Mouse (Mus musculus): ENCODE measurements at regions not wholly inside any gene's neighbourhood (a gene's known extent, or its start where the extent isn't known, plus 50 kb on each side); places are given as distances from the start of the nearest gene placed in this dataset.

GRCm38 (mm10) chr5:118815783-118816182, 255.3 kb downstream of the Med13l start:
- DNase-seq (ENCODE audit: inconsistent age in 2 of 2, low spot score in 1 of 2) = peak; percentile 71 to 85

GRCm38 (mm10) chr5:118818294-118818693, 257.8 kb downstream of the Med13l start:
- no peak for DNase-seq (ENCODE audit: inconsistent age in 2 of 2, low spot score in 1 of 2)

- no peak for DNase-seq (ENCODE audit: inconsistent age in 2 of 2, low spot score in 1 of 2)
These were observed 264.3 kb downstream of the Med13l start for GRCm38 (mm10) chr5:118824791-118825190.

GRCm38 (mm10) chr5:118829031-118829698, 268.7 kb downstream of the Med13l start:
- DNase-seq (ENCODE audit: inconsistent age in 2 of 2, low spot score in 1 of 2) = no peak

GRCm38 (mm10) chr5:118832701-118833100, 272.2 kb downstream of the Med13l start:
- DNase-seq (ENCODE audit: inconsistent age in 2 of 2, low spot score in 1 of 2) = no peak

- DNase-seq (ENCODE audit: inconsistent age in 2 of 2, low spot score in 1 of 2) = no peak
These were observed 273.6 kb downstream of the Med13l start for GRCm38 (mm10) chr5:118834129-118834528.

- no peak for DNase-seq (ENCODE audit: inconsistent age in 2 of 2, low spot score in 1 of 2)
These were observed 276.5 kb downstream of the Med13l start for GRCm38 (mm10) chr5:118837001-118837400.

- DNase-seq (ENCODE audit: inconsistent age in 2 of 2, low spot score in 1 of 2) = peak; percentile 77 to 88
These were observed 277.9 kb downstream of the Med13l start for GRCm38 (mm10) chr5:118838421-118838820.

GRCm38 (mm10) chr5:118839916-118840315, 279.4 kb downstream of the Med13l start:
- peak; percentile 41 to 50 for DNase-seq (ENCODE audit: inconsistent age in 2 of 2, low spot score in 1 of 2)

- no peak for DNase-seq (ENCODE audit: inconsistent age in 2 of 2, low spot score in 1 of 2)
These were observed 280.9 kb downstream of the Med13l start for GRCm38 (mm10) chr5:118841210-118842016.

- no peak for DNase-seq (ENCODE audit: inconsistent age in 2 of 2, low spot score in 1 of 2)
These were observed 281.5 kb downstream of the Med13l start for GRCm38 (mm10) chr5:118842017-118842396.

- peak in 1 of 2 experiments; percentile 45 for DNase-seq (ENCODE audit: inconsistent age in 2 of 2, low spot score in 1 of 2)
These were observed 296.5 kb downstream of the Med13l start for GRCm38 (mm10) chr5:118857001-118857400.

- DNase-seq (ENCODE audit: inconsistent age in 2 of 2, low spot score in 1 of 2) = no peak
These were observed 300.8 kb downstream of the Med13l start for GRCm38 (mm10) chr5:118861143-118861847.

GRCm38 (mm10) chr5:118867511-118867910, 307.0 kb downstream of the Med13l start:
- DNase-seq (ENCODE audit: inconsistent age in 2 of 2, low spot score in 1 of 2) = no peak

GRCm38 (mm10) chr5:118869330-118869729, 308.9 kb downstream of the Med13l start:
- no peak for DNase-seq (ENCODE audit: inconsistent age in 2 of 2, low spot score in 1 of 2)

GRCm38 (mm10) chr5:118873871-118874270, 313.4 kb downstream of the Med13l start:
- peak; percentile 44 to 87 for DNase-seq (ENCODE audit: inconsistent age in 2 of 2, low spot score in 1 of 2)

- peak; percentile 40 to 87 for DNase-seq (ENCODE audit: inconsistent age in 2 of 2, low spot score in 1 of 2)
These were observed 314.7 kb downstream of the Med13l start for GRCm38 (mm10) chr5:118875096-118875637.

GRCm38 (mm10) chr5:118876586-118877312, 316.3 kb downstream of the Med13l start:
- DNase-seq (ENCODE audit: inconsistent age in 2 of 2, low spot score in 1 of 2) = peak; percentile 39 to 80

- peak; percentile 84 to 93 for DNase-seq (ENCODE audit: inconsistent age in 2 of 2, low spot score in 1 of 2)
These were observed 316.8 kb downstream of the Med13l start for GRCm38 (mm10) chr5:118877313-118877669.

GRCm38 (mm10) chr5:118877831-118878230, 317.4 kb downstream of the Med13l start:
- peak; percentile 24 to 66 for DNase-seq (ENCODE audit: inconsistent age in 2 of 2, low spot score in 1 of 2)

GRCm38 (mm10) chr5:118878722-118879121, 318.2 kb downstream of the Med13l start:
- peak; percentile 41 to 82 for DNase-seq (ENCODE audit: inconsistent age in 2 of 2, low spot score in 1 of 2)

Measured in adrenal gland, adult (tissue).